Mouse (Mus musculus) liver, embryonic 14.5 days (tissue): Measurements from ENCODE around the gene Drosha. TPM values are rescaled to one million over a fixed set of nuclear protein-coding genes. Genes with fewer than 3 reads are reported as not detected.
"Not testable (repeated sequence)": the region's sequence is repeated elsewhere in the genome, so short reads cannot be mapped to it uniquely, and the experiment has no call there.

Experiments
- ATAC-seq: fragments of 200-750 bp; cut with Nextera tagmentation; 2 replicates; pipeline ENCODE4 v1.8.0; 2017; ENCODE audit warnings: moderate number of reproducible peaks, mild to moderate bottlenecking, moderate library complexity; ENCODE audit not compliant: insufficient read depth
- DNase-seq, 3 experiments: peaks; one replicate each; pipeline ENCODE4 v3.0.0-alpha.2; 2012 to 2013; ENCODE audit warnings: low read depth in 3 of 3, low spot score in 3 of 3
- H3K27ac ChIP-seq: fragments of 300-500 bp; sonication (generic); 2 replicates; pipeline ENCODE4 v1.5.1; 2014; ENCODE audit warnings: moderate library complexity, mild to moderate bottlenecking, control low read depth, inconsistent platforms
- H3K27me3 ChIP-seq: fragments of 300-500 bp; sonication (generic); 2 replicates; pipeline ENCODE4 v1.6.1; 2014; ENCODE audit warnings: mild to moderate bottlenecking, low read length, moderate library complexity; ENCODE audit not compliant: control insufficient read depth, insufficient read depth
- H3K36me3 ChIP-seq: fragments of 300-500 bp; sonication (generic); replicated peaks from 2 replicates; pipeline ENCODE4 v1.6.1; 2014; ENCODE audit warnings: low read depth; ENCODE audit not compliant: control insufficient read depth, insufficient read depth
- H3K4me1 ChIP-seq, 2 experiments: fragments of 200-500 bp in 1 of 2; fragments of 300-500 bp in 1 of 2; sonication (generic) in 1 of 2; replicated peaks; 2 replicates each; pipeline ENCODE4 v1.6.1; 2012 to 2014; ENCODE audit warnings: antibody characterized with exemption in 1 of 2, inconsistent platforms in 1 of 2, low read length in 1 of 2; ENCODE audit not compliant: control insufficient read depth in 2 of 2, insufficient read depth in 2 of 2
- H3K4me2 ChIP-seq: fragments of 300-500 bp; sonication (generic); 2 replicates; pipeline ENCODE4 v1.6.1; 2014; ENCODE audit warnings: low read depth, mild to moderate bottlenecking, control low read depth, moderate library complexity
- H3K4me3 ChIP-seq, 2 experiments: fragments of 200-500 bp in 1 of 2; fragments of 300-500 bp in 1 of 2; sonication (generic) in 1 of 2; 2 replicates each; pipeline ENCODE4 v1.5.1; 2012 to 2014; ENCODE audit warnings: low read depth in 2 of 2, low read length in 2 of 2, mild to moderate bottlenecking in 2 of 2, control low read depth in 1 of 2, inconsistent platforms in 1 of 2, moderate library complexity in 1 of 2; ENCODE audit not compliant: insufficient read depth in 1 of 2
- H3K9ac ChIP-seq: fragments of 300-500 bp; sonication (generic); replicated peaks from 2 replicates; pipeline ENCODE4 v1.6.1; 2014; ENCODE audit warnings: mild to moderate bottlenecking, control low read depth, moderate library complexity
- H3K9me3 ChIP-seq: fragments of 300-500 bp; sonication (generic); 2 replicates; pipeline ENCODE4 v1.6.1; 2016; ENCODE audit warnings: low read length, mixed read lengths; ENCODE audit not compliant: control insufficient read depth
- CTCF ChIP-seq: IDR thresholded peaks from 2 replicates; pipeline ENCODE4 v1.5.1; 2016; ENCODE audit warnings: antibody characterized with exemption, low read depth, control low read depth
- EP300 ChIP-seq: IDR thresholded peaks from 2 replicates; pipeline ENCODE4 v1.6.1; 2016; ENCODE audit warnings: antibody characterized with exemption, low read depth
- WGBS: fragments of 180-500 bp; shearing (Covaris S2); extraction: QIAGEN DNeasy Blood & Tissue Kit; methylation state at CpG from one replicate; pipeline ENCODE4 v1.1.7; 2014; ENCODE audit not compliant: insufficient replicate concordance; 5-methylcytosine and 5-hydroxymethylcytosine counted together
- polyA plus RNA-seq, 2 experiments: library from polyadenylated mRNA; depleted of rRNA in 1 of 2; stranded (reverse) in 1 of 2; unstranded in 1 of 2; fragments of >200 nt; fragmentation: Nextera tagmentation in 1 of 2; extraction: Ambion mirVana in 1 of 2; gene quantifications; 2 replicates each; pipeline versions ENCODE4 v1.2.1 to v1.2.3; 2012 to 2014

Drosha gene
- polyA plus RNA-seq, 2 experiments = 8.8 to 13.5 TPM

GRCm38 (mm10) chr15:12911082-12911481 is 86.5 kb downstream of the Drosha start:
- H3K27me3 ChIP-seq = no peaks in the 10 kb centered on the region
- H3K4me3 ChIP-seq = no peak overlapping the region
- no peaks in the 10 kb centered on the region for H3K9me3 ChIP-seq
- WGBS = 92% methylated on average over 7 of the region's 7 CpGs
- peaks cover 14% of the 10 kb centered on the region for H3K36me3 ChIP-seq
- ATAC-seq = no peak
- H3K27ac ChIP-seq = no peak overlapping the region
- TF ChIP-seq CTCF (no peak), EP300 (no peak)
- no peak overlapping the region for H3K4me2 ChIP-seq
- no peak for DNase-seq
- peaks cover 0 to 4% of the 10 kb centered on the region in 2 experiments; a peak in 1 of 4 replicates for H3K4me1 ChIP-seq
- H3K9ac ChIP-seq = no peak overlapping the region

- no peaks in the 10 kb centered on the region for H3K9me3 ChIP-seq
- H3K9ac ChIP-seq = no peak overlapping the region
- H3K36me3 ChIP-seq = peaks cover 20% of the 10 kb centered on the region
- DNase-seq (no peak), ATAC-seq (no peak)
- TF ChIP-seq CTCF = no peak
- no peak for TF ChIP-seq EP300
- no peak overlapping the region for H3K4me3 ChIP-seq
- no peaks in the 10 kb centered on the region for H3K27me3 ChIP-seq
- H3K4me1 ChIP-seq = no peaks in the 10 kb centered on the region
- H3K4me2 ChIP-seq = no peak overlapping the region
- H3K27ac ChIP-seq = no peak overlapping the region
- 81% methylated on average over 10 of the region's 10 CpGs for WGBS
These were observed 91.8 kb downstream of the Drosha start for GRCm38 (mm10) chr15:12916314-12916815.

DNA sequence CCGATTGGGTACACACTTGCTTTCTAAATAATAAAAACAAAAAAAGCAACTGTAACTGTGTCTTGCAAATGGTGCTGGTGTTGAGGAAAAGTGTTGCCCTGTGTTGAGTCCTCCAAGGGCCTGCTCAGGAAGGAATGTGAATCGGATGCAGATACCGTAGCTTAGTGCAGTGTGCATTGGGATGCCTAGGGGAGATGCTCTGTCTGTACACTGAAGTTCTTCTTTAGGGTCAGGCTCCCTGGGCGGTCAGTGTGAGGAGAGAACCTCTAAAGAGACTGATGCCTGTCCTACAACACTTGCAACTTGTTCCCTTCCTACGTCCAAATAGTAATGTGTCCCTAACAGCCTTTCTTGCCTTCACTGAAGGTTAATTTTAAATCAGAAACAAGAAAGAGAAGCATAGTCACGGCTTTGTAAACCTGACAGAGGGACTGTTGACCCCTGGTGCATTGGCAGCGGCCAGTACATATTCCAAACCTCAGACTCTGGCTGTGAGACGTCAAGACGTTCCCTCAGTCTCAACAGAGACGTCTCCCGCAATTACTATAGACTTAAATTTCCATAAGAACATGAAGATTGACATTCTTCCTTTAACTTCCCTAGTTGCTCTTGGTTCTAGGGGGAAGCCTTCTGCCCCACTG is 94.8 kb downstream of the Drosha start:
- H3K36me3 ChIP-seq = peaks cover 16% of the 10 kb centered on the region
- not testable (repeated sequence) for H3K4me3 ChIP-seq, H3K4me2 ChIP-seq, H3K9ac ChIP-seq, H3K9me3 ChIP-seq, ATAC-seq, DNase-seq, H3K27me3 ChIP-seq, H3K4me1 ChIP-seq, H3K27ac ChIP-seq
- WGBS = 85% methylated on average over 11 of the region's 11 CpGs

- no peak overlapping the region for H3K9ac ChIP-seq
- 87% methylated on average over 24 of the region's 24 CpGs for WGBS
- no peaks in the 10 kb centered on the region for H3K27me3 ChIP-seq
- H3K4me2 ChIP-seq = no peak overlapping the region
- TF ChIP-seq EP300 = no peak
- TF ChIP-seq CTCF = no peak
- H3K4me1 ChIP-seq = no peaks in the 10 kb centered on the region
- H3K4me3 ChIP-seq = no peak overlapping the region
- ATAC-seq (no peak), DNase-seq (no peak)
- peaks cover 16% of the 10 kb centered on the region for H3K36me3 ChIP-seq
- H3K27ac ChIP-seq = no peak overlapping the region
- H3K9me3 ChIP-seq = no peaks in the 10 kb centered on the region
These were observed 95.6 kb downstream of the Drosha start for GRCm38 (mm10) chr15:12919967-12920870.

- ATAC-seq = no peak
- TF ChIP-seq EP300 = no peak
- 0 out of 2 replicates have a peak, but pooled peaks have one; percentile 25 for TF ChIP-seq CTCF
- peaks cover 14% of the 10 kb centered on the region for H3K36me3 ChIP-seq
- WGBS = 72% methylated on average over 6 of the region's 6 CpGs
- H3K27me3 ChIP-seq = no peaks in the 10 kb centered on the region
- H3K4me2 ChIP-seq = no peak overlapping the region
- no peaks in the 10 kb centered on the region for H3K9me3 ChIP-seq
- H3K9ac ChIP-seq = no peak overlapping the region
- no peak for DNase-seq
- H3K4me3 ChIP-seq = no peak overlapping the region
- H3K27ac ChIP-seq = no peak overlapping the region
- H3K4me1 ChIP-seq = no peaks in the 10 kb centered on the region
These were observed 97.3 kb downstream of the Drosha start for GRCm38 (mm10) chr15:12921901-12922300.
